Mouse (Mus musculus) layer of hippocampus, adult 8-10 months (tissue): ENCODE results near the gene Hist2h4. TPM values are rescaled to one million over a fixed set of nuclear protein-coding genes. Genes with fewer than 3 reads are reported as not detected.
"Not testable (repeated sequence)": the region's sequence is repeated elsewhere in the genome, so short reads cannot be mapped to it uniquely, and the experiment has no call there.

Experiments
- DNase-seq, 2 experiments: peaks; one replicate each; pipeline ENCODE4 v3.0.0; 2022; ENCODE audit warnings: low spot score in 2 of 2
- total RNA-seq, 4 experiments: library from RNA; stranded (reverse); gene quantifications; 2 replicates each; pipeline ENCODE4 v1.2.4; 2022

Gene Hist2h4
- total RNA-seq, 4 experiments from 2014 or later = 25.1 to 32.1 (median 27.3) TPM

GRCm38 (mm10) chr3:96247356-96248140 is 15.6 kb downstream of the Hist2h4 start:
- DNase-seq = no peak

- not testable (repeated sequence) for DNase-seq
Measured at GRCm38 (mm10) chr3:96246427-96246856, 16.7 kb downstream of the Hist2h4 start, which contains the start of gene Hist2h3c1. Hist2h3c1 (plus strand) TSS chr3:96246685.

- DNase-seq = not testable (repeated sequence)
Measured at GRCm38 (mm10) chr3:96246018-96246417, 17.1 kb downstream of the Hist2h4 start.

- DNase-seq = peak; percentile 88
Measured at GRCm38 (mm10) chr3:96245003-96245886, 17.9 kb downstream of the Hist2h4 start, which contains the start of gene Hist2h2aa1. Hist2h2aa1 (plus strand) TSS chr3:96245497.

GRCm38 (mm10) chr3:96243921-96244572 is 19.1 kb downstream of the Hist2h4 start:
- DNase-seq = no peak

GRCm38 (mm10) chr3:96240799-96241197 is 22.3 kb downstream of the Hist2h4 start:
- no peak for DNase-seq

- peak; percentile 94 to 99 for DNase-seq
Measured at GRCm38 (mm10) chr3:96239949-96240798, 22.9 kb downstream of the Hist2h4 start, which contains the start of gene Hist2h2aa2. Hist2h2aa2 (minus strand) TSS chr3:96240276.

GRCm38 (mm10) chr3:96238954-96239793 is 23.9 kb downstream of the Hist2h4 start, which contains the start of gene Hist2h3c2:
Hist2h3c2 (minus strand) TSS chr3:96239127.
- DNase-seq = not testable (repeated sequence)

- DNase-seq = no peak
Measured at GRCm38 (mm10) chr3:96237904-96238511, 25.1 kb downstream of the Hist2h4 start.

- DNase-seq = no peak
Measured at GRCm38 (mm10) chr3:96237335-96237903, 25.7 kb downstream of the Hist2h4 start.

GRCm38 (mm10) chr3:96236834-96237334 is 26.2 kb downstream of the Hist2h4 start:
- no peak for DNase-seq

GRCm38 (mm10) chr3:96235836-96236235 is 27.3 kb downstream of the Hist2h4 start:
- no peak for DNase-seq

- DNase-seq = no peak
Measured at GRCm38 (mm10) chr3:96234914-96235313, 28.2 kb downstream of the Hist2h4 start.

- DNase-seq = no peak
Measured at GRCm38 (mm10) chr3:96231758-96232120, 31.4 kb downstream of the Hist2h4 start.

GRCm38 (mm10) chr3:96230910-96231757 is 32.0 kb downstream of the Hist2h4 start:
- DNase-seq = no peak

- no peak for DNase-seq
Measured at GRCm38 (mm10) chr3:96230404-96230803, 32.7 kb downstream of the Hist2h4 start.

- no peak for DNase-seq
Measured at GRCm38 (mm10) chr3:96228828-96229227, 34.3 kb downstream of the Hist2h4 start.
